Mouse (Mus musculus): ENCODE data around the gene Frmd4b. TPM values are rescaled to one million over a fixed set of nuclear protein-coding genes. Genes with fewer than 3 reads are reported as not detected.
"Not testable (repeated sequence)": the region's sequence is repeated elsewhere in the genome, so short reads cannot be mapped to it uniquely, and the experiment has no call there.

The Frmd4b gene
- total RNA-seq, 1 experiment from 2014 or later, result 21.9 TPM

GRCm38 (mm10) chr6:97363846-97364245 is 253.5 kb downstream of the Frmd4b start:
- DNase-seq, result no peak

- not testable (repeated sequence) for DNase-seq
Observed at GRCm38 (mm10) chr6:97357606-97358005, 259.7 kb downstream of the Frmd4b start.

DNA sequence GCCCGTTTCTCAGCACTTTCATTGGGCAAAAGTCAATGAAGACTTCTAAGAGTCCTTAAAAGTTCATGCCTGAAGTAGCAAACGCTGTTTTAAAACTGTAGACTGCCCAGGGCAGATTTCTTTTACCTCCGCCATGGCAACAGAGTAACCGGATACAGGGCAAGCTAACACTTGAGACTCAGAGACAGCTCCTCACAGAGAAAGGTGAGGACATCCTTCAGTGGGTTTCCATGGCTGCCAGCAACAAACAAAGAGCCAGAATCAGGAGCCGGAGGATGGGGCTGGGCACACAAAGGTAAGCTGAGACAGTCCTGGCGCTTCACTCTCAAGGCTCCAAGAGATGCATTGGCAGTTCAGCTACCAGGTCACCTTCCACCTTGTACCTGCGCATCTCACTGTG is 260.7 kb downstream of the Frmd4b start:
- DNase-seq, result no peak

DNA sequence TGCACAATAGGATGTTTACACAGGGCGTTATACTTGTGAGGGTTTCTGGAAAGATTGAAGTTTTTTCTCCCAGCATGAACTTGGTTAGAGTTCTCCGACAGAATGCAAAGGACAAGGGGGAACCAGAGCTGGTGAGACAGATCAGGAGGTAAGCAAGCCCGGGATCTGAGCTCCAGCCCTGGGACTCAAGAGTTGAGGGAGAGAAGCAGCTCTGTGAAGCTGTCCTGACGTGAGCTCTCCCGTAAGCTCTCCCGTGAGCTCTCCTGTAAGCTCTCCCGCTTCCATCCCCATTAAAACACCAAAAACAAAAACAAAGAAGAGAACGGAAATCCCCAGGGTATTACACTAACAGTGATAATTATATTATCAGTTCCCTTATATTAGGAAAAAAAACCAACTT is 262.2 kb downstream of the Frmd4b start:
- no peak for DNase-seq

- no peak for DNase-seq
Observed at GRCm38 (mm10) chr6:97353933-97354332, 263.4 kb downstream of the Frmd4b start.

DNA sequence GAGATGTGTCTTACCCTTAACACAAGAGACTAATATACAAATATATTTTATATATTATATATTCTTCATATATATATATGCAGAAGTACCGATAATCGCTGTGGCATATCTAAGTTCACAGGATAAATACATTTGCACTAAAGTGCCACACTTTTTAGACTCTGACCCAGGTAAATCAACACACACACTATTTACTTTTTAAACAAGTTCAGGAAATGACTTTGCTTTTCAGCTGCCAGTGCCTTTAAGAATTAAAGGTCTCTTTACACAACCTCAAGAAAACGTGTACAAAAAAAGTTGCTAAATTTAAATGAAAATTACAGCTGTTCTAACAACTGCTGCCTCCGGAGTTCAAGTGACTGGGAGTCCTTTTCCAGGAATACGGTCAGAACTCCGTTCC is 264.0 kb downstream of the Frmd4b start:
- DNase-seq, result no peak

- no peak for DNase-seq
Observed at GRCm38 (mm10) chr6:97352505-97353154, 264.7 kb downstream of the Frmd4b start.

DNA sequence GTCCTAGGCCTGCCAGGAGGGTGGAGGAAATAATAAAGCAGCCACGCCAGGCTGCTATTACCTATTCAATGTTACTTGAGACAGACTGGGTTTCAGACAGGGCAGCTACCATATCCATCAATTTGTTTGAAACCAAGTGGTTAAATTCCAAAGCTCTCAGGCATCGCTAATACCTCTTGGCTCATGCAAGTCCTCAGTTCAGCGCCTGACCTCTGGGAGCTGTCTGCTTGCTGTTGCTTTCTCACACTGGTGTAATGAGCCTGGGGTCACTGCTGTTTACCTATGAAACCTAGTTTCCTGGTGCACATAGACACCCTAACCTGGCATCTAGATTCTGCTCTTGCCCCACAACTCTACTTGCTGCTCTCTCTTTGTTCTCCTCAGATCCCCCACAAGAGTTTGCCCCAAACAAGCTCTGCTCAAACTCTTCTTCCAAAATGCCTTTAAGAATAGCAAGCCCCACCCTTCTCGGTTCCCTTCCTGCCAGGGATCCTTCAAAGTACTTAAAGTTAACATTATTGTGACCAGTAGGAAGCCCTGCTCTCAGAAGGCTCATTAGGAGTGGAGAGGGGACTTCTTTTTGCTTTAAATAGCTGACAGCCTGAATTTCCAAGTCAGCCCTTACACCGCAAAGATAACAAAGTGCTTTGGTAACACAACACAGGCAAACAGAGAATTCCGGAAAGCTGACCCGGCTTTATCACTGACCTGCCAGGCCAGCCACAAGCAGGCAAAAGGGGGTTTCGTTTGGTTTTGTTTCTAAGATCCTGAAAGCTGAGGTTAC is 267.8 kb downstream of the Frmd4b start:
- no peak for DNase-seq

DNA sequence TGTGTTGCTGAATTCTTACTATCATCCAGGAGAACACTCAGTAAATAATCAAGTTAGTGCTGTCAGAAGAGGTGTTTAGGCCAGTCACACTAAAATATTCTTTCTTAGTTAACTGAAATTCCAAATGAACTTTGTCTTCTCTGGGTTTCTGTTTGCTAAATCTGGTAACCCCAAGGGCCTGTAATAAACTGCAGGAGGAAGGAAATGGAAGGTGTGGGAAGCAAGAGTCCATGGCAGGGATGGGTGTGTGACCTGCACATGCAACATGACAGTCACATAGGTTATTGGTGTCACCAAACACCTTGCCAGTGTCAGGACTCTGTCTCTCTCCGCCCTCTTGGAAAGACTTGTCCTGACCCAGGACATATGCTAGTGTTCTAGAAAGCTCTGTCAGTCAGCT is 270.4 kb downstream of the Frmd4b start:
- DNase-seq, result no peak

DNA sequence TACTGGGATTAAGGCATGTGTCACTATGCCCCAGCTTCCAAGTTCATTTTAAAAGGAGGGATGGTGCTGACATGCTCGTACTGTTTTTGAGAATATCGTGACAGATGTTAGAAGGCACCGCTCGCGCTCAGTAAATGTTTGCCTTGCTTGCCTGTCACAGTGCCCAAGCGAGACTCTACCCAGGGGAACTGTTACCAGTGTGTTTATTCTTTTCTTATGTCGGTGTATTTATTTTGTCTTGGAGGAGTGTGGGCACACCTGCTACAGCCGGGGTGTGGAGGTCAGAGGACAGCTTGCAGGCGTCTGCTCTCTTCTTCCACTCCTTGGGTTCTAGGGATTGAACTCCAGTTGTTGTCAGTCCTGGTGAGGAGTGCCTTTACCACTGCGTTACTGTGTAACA is 270.8 kb downstream of the Frmd4b start:
- DNase-seq, result no peak

DNA sequence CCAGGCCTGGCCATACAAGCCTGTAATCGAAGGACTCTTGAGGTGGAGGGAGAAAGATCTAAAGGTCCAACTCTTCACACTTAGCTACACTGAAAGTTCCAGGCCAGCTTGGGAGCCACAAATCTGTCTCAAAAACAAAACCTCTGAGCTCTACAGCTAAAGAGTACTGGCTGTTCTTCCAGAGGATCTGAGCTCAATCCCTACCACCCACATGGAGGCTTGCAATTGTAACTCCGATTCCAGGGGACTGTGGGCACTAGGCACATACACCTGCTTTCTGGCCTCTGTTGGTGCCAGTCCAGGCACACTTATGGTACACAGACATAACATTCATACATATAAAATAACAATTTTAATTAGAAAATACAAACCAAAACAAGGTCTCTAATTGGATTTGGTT is 271.4 kb downstream of the Frmd4b start:
- no peak for DNase-seq

DNA sequence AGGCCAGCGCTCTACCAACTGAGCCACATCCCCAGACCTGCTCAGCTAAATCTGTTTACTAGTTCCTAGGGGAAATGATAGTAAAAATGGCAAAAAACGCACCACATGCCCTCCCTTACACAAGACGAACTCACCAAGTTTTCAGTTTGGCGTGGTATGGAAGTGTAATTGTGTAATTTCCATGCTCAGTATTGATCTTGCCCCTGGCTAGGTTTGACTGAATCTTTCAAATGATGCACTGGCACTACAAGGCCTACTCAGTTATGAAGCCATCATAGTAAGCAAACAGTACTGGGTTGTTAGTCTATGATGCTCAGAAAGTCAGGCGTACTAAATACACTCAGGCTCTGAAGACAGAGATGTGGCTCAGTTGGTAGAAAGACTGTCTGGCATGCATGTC is 275.2 kb downstream of the Frmd4b start:
- DNase-seq, result no peak

DNA sequence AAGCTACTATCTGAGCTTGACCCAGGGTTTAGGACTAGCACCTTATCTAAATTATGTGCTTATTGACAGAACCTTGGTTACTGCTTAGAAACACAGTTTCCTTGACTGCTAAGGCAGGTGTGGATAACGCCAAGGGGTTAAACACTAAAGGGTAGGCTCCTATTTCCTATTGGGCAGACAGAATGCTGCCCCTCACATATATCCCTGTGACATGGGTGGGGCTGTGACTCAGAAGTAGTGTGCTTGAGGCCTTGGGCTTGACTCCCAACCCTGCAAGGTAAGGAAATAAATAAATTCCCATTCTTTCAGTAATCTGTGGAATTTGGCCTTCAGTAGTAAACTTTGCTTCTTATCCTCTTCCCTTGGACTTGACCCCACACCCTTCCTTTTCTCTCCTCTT is 275.7 kb downstream of the Frmd4b start:
- DNase-seq, result no peak

GRCm38 (mm10) chr6:97341148-97341547 is 276.2 kb downstream of the Frmd4b start:
- DNase-seq, result no peak

GRCm38 (mm10) chr6:97340211-97340791 is 277.0 kb downstream of the Frmd4b start:
- no peak for DNase-seq

DNA sequence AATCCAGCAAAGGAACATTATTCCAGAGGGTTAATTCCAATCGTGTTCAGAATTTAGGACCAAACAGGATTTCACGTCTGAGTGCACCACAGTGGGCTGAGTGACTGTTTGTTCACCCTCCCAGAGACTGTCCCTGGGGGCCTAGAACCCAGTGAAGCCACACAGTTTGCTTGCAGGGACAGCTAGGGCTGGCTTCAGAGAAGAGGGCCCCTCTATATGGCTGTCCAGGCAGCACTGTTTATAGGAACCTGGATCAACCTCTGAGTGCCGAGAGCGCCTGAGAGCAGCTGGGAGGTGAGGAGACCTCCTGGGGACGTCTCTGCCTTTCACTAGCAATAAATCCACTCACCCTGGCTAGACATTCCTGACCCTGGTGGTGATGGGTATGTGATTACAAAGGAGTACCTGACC is 278.1 kb downstream of the Frmd4b start:
- DNase-seq, result no peak

DNA sequence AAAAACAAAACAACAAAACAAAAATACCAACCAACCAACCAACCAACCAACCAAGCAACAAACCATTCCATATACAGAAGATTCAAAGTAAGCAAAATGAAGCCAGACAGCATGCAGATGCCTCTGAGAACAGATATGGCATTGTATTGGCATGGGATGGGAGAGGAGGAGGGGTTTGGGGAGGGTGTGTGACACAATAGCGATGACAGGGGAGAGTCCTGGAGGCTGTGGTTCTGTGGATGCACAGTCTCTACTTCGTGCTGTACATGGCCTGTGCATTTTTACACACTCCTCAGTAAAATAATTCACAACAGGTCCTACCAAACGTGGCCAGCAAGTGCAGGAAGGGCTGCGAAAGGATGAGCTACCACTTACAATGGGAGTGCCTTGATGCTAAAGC is 278.5 kb downstream of the Frmd4b start:
- no peak for DNase-seq

DNA sequence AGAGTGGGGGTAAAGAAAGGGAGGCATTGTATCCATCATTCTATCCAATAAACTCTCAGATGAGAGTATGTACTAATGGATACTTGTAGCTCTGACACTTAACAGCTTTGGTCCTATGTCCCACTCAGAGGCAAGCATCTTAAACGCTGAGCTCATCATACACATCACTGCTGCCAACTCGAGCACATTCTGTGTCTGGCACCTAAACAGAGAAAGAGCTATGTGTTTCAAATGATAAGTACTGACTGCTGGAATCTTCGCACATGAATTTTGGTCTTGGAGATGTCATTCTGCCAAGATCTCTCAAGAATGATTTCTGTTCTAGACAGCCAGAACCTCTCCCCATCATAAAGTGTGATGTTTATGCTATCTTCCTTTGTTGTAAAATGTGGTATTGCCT is 284.0 kb downstream of the Frmd4b start:
- DNase-seq, result no peak

DNA sequence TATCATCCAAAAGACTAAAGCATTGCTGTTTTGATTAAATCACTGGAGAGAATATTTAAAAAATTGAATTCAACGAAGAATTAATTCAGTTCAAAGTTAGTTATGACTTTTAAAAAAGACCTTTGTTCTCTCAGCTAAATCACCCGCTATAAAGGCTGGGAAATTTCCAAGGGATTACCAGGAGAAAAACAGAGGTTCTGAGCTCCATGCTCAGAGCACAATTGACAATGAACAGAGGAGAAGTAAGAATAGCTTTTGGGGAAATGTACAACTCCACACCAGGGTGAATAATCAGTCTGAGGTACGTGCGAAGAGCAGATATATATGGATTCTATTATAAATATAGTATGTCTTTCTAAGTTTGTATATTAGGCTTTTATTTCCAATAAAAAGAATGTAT is 293.4 kb downstream of the Frmd4b start:
- DNase-seq, result no peak

GRCm38 (mm10) chr6:97322126-97322525 is 295.2 kb downstream of the Frmd4b start:
- DNase-seq, result no peak

DNA sequence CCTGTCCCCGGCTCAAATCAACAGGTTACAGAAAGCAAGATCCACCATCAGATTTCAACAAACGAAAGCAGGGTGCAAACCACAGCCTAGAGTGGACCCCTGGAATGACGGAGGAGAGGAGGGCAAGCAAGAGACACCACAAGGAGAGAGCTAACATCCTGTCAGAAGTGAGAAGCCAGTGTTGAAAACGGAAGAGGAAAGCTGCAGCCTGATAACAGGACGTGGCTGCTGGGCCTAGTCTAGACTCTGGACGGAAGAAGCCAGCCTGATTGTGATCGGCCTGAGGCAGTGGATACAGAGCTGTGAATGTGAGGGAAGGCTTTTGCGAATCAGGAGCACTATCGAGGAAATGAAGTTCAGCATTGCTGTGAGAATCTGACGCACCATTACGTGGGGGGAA is 296.2 kb downstream of the Frmd4b start:
- DNase-seq, result no peak

- DNase-seq, result no peak
Observed at GRCm38 (mm10) chr6:97319081-97319480, 298.3 kb downstream of the Frmd4b start.

DNA sequence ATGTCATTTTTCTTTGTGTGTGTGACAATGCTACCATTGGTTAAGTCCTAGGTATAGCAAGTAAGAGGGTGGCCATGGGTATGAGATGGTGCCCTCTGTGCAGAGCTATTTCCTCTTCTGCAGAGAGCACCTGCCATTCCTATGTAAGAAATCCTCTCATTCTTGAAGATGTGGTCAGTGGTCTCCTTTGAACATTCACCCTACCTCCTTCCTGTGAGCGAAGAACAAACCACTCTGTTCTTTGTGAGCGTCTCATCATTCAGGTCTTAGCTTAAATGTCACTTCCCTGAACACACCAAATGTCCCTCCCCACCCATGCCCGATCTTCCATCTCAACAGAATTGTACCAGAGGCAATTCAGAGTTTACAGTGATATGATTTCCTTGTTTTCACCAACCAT is 299.4 kb downstream of the Frmd4b start:
- no peak for DNase-seq

- no peak for DNase-seq
Observed at GRCm38 (mm10) chr6:97316716-97317115, 300.6 kb downstream of the Frmd4b start.
